Mouse (Mus musculus) liver, postnatal 0 days (tissue): ENCODE measurements around the gene Igfbp6. TPM values are rescaled to one million over a fixed set of nuclear protein-coding genes. Genes with fewer than 3 reads are reported as not detected.

Experiments
- ATAC-seq: fragments of 200-750 bp; cut with Nextera tagmentation; 2 replicates; pipeline ENCODE4 v1.8.0; 2017; ENCODE audit warnings: mild to moderate bottlenecking, moderate library complexity
- DNase-seq: peaks from one replicate; pipeline ENCODE4 v3.0.0-alpha.2; 2016
- H3K27ac ChIP-seq: fragments of 300-500 bp; sonication (generic); 2 replicates; pipeline ENCODE4 v1.5.1; 2014; ENCODE audit warnings: antibody characterized with exemption, moderate library complexity, mild to moderate bottlenecking, low read depth
- H3K27me3 ChIP-seq: fragments of 300-500 bp; sonication (generic); 2 replicates; pipeline ENCODE4 v1.6.1; 2014; ENCODE audit warnings: low read length, control low read depth, mixed read lengths; ENCODE audit not compliant: insufficient read depth
- H3K36me3 ChIP-seq: fragments of 300-500 bp; sonication (generic); replicated peaks from 2 replicates; pipeline ENCODE4 v1.6.1; 2014; ENCODE audit warnings: mild to moderate bottlenecking, control low read depth, low read length, moderate library complexity, mixed read lengths; ENCODE audit not compliant: insufficient read depth
- H3K4me1 ChIP-seq: fragments of 300-500 bp; sonication (generic); 2 replicates; pipeline ENCODE4 v1.6.1; 2014; ENCODE audit warnings: antibody characterized with exemption, mild to moderate bottlenecking, control low read depth; ENCODE audit not compliant: insufficient read depth
- H3K4me2 ChIP-seq: fragments of 300-500 bp; sonication (generic); 2 replicates; pipeline ENCODE4 v1.6.1; 2014; ENCODE audit warnings: low read depth, mild to moderate bottlenecking, low read length, moderate library complexity, mixed read lengths
- H3K4me3 ChIP-seq: fragments of 300-500 bp; sonication (generic); 2 replicates; pipeline ENCODE4 v1.5.1; 2014; ENCODE audit warnings: low read depth, low read length
- H3K9ac ChIP-seq: fragments of 300-500 bp; sonication (generic); replicated peaks from 2 replicates; pipeline ENCODE4 v1.6.1; 2014; ENCODE audit warnings: mild to moderate bottlenecking, moderate library complexity
- H3K9me3 ChIP-seq: fragments of 300-500 bp; sonication (generic); 2 replicates; pipeline ENCODE4 v1.6.1; 2016; ENCODE audit warnings: mild to moderate bottlenecking, control low read depth, low read length, mixed read lengths
- CTCF ChIP-seq: sonication (generic); IDR thresholded peaks from 2 replicates; pipeline ENCODE4 v1.5.1; 2016; ENCODE audit warnings: antibody characterized with exemption, low read depth
- EP300 ChIP-seq: IDR thresholded peaks from 2 replicates; pipeline ENCODE4 v1.6.1; 2016; ENCODE audit warnings: antibody characterized with exemption, low read depth, mild to moderate bottlenecking
- WGBS: fragments of 180-500 bp; shearing (Covaris S2); extraction: QIAGEN DNeasy Blood & Tissue Kit; methylation state at CpG from one replicate; pipeline ENCODE4 v1.1.7; 2014; ENCODE audit not compliant: insufficient replicate concordance; 5-methylcytosine and 5-hydroxymethylcytosine counted together
- polyA plus RNA-seq: library from polyadenylated mRNA; unstranded; fragments of >200 nt; fragmentation: Nextera tagmentation; extraction: Ambion mirVana; gene quantifications from 2 replicates; pipeline ENCODE4 v1.2.1, GENCODE M21; 2015

Gene Igfbp6
- polyA plus RNA-seq, result 4.8 and 5.9 TPM in 2 replicates

DNA sequence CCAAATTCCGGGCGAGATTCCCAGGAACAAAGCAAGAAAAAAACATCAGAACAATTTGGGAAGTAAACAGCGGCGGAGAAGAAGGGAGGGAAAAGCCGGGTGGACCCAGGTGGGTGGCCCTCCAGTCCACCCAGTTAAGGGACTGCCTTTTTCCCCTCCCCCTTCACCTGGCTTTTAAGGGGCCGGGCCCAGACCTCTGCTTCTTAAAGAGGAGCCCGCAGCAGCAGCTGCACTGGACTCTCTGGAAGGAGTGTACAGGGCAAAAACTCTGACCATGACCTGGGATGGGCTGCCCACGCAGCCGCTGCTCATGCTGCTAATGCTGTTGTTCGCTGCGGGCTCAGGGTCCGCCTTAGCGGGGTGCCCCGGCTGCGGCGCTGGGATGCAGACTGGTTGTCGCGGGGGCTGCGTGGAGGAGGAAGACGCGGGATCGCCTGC lies at the start of gene Igfbp6:
TSS of gene Igfbp6 (plus strand) at position 89 of the 438 bp plus-strand sequence.
- H3K9me3 ChIP-seq, result no peaks in the 10 kb centered on the region
- H3K4me3 ChIP-seq, result no peak within 1 kb of the TSS
- H3K36me3 ChIP-seq, result no peaks in the 10 kb centered on the region
- H3K4me1 ChIP-seq, result peaks cover 8% of the 10 kb centered on the region; the same call in 1 of the 2 replicates
- H3K27ac ChIP-seq, result no peak within 1 kb of the TSS
- H3K9ac ChIP-seq, result 0 out of 2 replicates have a peak within 1 kb of the TSS, but pooled peaks have one; percentile 32
- H3K4me2 ChIP-seq, result peak within 1 kb of the TSS; percentile 16
- peaks cover 29% of the 10 kb centered on the region; the same call in 1 of the 2 replicates for H3K27me3 ChIP-seq
- no peak for DNase-seq
- ATAC-seq, result no peak
- TF ChIP-seq CTCF (no peak), EP300 (no peak)
- 16% methylated on average over 22 of the region's 22 CpGs for WGBS

DNA sequence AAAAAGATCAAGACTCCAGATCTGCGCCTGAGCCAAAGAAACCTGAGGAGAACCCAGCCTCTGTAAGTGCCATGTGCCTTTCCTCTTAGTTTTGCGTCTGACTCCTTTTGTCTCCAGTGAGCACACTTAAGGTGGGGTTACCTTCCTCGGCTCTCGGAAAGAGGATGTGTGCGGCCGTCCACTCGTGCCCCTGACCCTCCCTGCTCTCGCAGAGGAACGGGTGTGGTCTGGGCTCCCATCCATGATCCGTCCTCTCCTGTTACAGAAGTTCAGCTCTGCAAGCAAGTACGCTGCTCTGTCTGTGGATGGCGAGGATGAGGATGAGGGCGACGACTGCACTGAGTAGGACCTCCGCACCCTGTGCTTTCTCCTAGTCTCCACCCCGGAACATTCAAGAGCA lies 49.2 kb upstream of the Igfbp6 start:
- H3K9ac ChIP-seq, result no peak overlapping the region
- peaks cover 66% of the 10 kb centered on the region for H3K36me3 ChIP-seq
- TF ChIP-seq CTCF, result no peak
- no peak for TF ChIP-seq EP300
- WGBS, result 88% methylated on average over 16 of the region's 16 CpGs
- H3K27me3 ChIP-seq, result no peaks in the 10 kb centered on the region
- DNase-seq, result no peak
- ATAC-seq, result no peak
- no peak overlapping the region for H3K4me3 ChIP-seq
- peaks cover 2% of the 10 kb centered on the region; the same call in 1 of the 2 replicates for H3K4me1 ChIP-seq
- H3K27ac ChIP-seq, result no peak overlapping the region
- H3K9me3 ChIP-seq, result no peaks in the 10 kb centered on the region
- H3K4me2 ChIP-seq, result no peak overlapping the region

DNA sequence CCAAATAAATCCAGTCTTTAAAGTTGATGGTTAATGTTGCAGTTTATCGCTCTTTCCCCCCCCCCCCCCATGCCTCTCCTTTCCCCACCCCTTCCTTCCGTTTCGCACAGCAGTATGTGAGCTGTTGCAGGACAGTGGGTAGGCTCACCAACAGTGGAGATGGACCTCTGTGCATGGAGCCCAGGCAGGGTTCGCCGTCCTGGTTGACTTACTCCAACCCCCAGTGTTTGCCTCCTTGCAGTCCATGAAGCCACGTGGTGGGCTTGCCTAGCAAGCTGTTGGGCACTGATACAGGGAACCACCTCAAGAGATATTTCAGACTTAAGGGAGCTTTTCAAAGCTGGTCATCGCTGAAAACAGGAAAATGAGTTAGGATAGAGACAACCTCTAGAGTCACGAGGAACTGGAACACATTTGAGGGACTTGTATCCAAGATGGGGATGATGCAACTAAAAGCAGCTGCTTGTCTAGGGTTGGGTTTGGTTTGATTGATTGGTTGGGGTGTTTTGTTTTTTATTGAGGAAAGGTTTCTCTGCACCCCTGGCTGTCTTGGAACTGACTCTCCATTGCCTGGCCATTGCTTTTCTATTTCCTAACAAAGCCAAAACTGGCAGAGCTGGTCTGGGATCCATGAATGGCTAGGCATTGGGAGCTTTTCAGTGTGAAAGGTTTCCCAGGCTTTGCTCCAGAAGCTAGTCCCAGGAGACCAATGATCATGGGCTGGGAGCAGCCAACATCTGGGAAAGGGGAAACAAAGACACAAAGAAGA lies 46.8 kb upstream of the Igfbp6 start:
- TF ChIP-seq EP300 (no peak), CTCF (no peak)
- H3K4me3 ChIP-seq, result no peak overlapping the region
- H3K4me2 ChIP-seq, result no peak overlapping the region
- H3K9me3 ChIP-seq, result no peaks in the 10 kb centered on the region
- WGBS, result 50% methylated on average over 8 of the region's 8 CpGs
- peaks cover 16% of the 10 kb centered on the region for H3K4me1 ChIP-seq
- ATAC-seq, result no peak
- H3K27me3 ChIP-seq, result no peaks in the 10 kb centered on the region
- H3K36me3 ChIP-seq, result peaks cover 43% of the 10 kb centered on the region
- H3K27ac ChIP-seq, result 0 out of 2 replicates have a peak overlapping the region, but pooled peaks have one; percentile 13
- H3K9ac ChIP-seq, result no peak overlapping the region
- no peak for DNase-seq

DNA sequence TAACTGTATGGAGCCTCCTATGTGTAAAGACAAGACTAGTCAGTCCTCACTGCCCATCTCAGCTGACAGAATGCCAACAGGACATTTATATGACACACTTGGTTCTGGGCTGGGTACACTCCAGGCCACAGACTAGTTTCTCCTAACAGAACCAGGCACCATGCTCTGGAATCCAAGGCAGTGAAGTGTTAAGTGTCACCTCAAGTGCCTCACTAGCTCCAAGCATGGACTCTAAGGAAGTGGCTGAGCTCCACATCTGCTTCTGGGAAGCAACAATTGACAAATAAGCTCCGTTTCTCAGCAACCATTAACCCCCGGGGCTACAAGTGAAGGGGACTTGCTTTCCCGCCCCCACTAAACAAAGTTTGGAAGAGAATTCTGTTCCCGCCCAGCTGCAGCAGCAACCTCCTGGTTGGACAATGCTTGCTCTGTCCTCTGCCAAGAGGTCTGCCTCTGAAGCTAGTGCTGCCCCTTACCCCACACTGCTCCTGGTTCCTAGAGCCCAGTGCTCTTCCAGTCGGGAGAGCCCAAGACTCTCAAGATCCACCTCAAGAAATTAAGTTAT lies 46.1 kb upstream of the Igfbp6 start:
- H3K4me2 ChIP-seq, result no peak overlapping the region
- peaks cover 36% of the 10 kb centered on the region for H3K36me3 ChIP-seq
- no peak for DNase-seq
- no peak for ATAC-seq
- no peak overlapping the region for H3K27ac ChIP-seq
- no peaks in the 10 kb centered on the region for H3K27me3 ChIP-seq
- TF ChIP-seq CTCF (no peak), EP300 (no peak)
- peaks cover 22% of the 10 kb centered on the region for H3K4me1 ChIP-seq
- no peak overlapping the region for H3K4me3 ChIP-seq
- no peaks in the 10 kb centered on the region for H3K9me3 ChIP-seq
- WGBS, result 40% methylated on average over 5 of the region's 5 CpGs
- H3K9ac ChIP-seq, result no peak overlapping the region

DNA sequence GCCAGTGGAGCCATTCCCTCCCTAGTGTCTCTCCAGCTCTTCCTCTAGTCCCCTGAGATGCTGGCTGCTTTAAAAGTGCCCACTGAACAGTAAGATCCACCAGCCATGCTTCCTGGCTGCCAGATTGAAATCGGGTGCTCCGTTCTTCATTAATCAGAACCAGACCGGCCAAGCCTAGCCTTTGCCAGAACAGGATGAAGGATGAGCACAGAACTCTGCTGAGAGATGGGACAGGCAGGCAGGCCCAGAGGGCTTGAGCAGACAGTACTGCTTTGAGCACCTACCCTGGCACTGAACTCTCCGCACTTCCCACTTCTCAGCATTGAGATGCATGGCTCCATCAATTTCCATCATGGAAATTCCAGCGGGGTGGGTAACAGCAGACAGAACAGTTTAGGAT lies 44.9 kb upstream of the Igfbp6 start:
- H3K4me1 ChIP-seq, result peaks cover 31% of the 10 kb centered on the region
- H3K4me3 ChIP-seq, result no peak overlapping the region
- ATAC-seq (no peak), DNase-seq (no peak)
- WGBS, result 59% methylated on average over 5 of the region's 5 CpGs
- peaks cover 24% of the 10 kb centered on the region for H3K36me3 ChIP-seq
- H3K27me3 ChIP-seq, result no peaks in the 10 kb centered on the region
- no peaks in the 10 kb centered on the region for H3K9me3 ChIP-seq
- no peak overlapping the region for H3K4me2 ChIP-seq
- TF ChIP-seq CTCF, result no peak
- no peak for TF ChIP-seq EP300
- H3K27ac ChIP-seq, result no peak overlapping the region
- no peak overlapping the region for H3K9ac ChIP-seq

DNA sequence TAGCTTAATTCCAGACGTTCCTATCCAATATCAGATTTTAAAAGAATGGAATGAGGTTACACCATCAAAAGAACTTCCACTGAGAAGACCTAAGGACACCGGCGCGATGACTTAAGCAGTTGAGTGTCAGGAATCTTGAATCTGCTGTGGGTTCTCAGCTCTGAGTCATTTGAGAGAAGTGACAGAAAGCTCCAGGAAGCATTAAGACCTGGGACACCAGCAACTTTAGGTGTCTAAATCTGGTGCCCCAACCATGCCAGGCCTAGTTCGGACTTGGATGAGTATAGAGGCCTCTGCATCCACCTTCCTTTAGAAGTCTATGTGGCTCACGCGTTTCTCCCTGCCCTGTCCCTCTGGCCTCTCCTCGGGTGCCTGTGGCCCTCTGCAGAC lies 44.4 kb upstream of the Igfbp6 start:
- H3K9me3 ChIP-seq, result no peaks in the 10 kb centered on the region
- ATAC-seq (no peak), DNase-seq (no peak)
- H3K4me1 ChIP-seq, result peaks cover 35% of the 10 kb centered on the region
- H3K36me3 ChIP-seq, result peaks cover 19% of the 10 kb centered on the region
- H3K4me2 ChIP-seq, result peak overlapping the region; percentile 85
- 31% methylated on average over 8 of the region's 8 CpGs for WGBS
- H3K27me3 ChIP-seq, result no peaks in the 10 kb centered on the region
- H3K27ac ChIP-seq, result peak overlapping the region; percentile 76
- H3K9ac ChIP-seq, result peak overlapping the region; percentile 60
- peak overlapping the region; percentile 56 for H3K4me3 ChIP-seq
- TF ChIP-seq CTCF, result no peak
- no peak for TF ChIP-seq EP300
